Mouse (Mus musculus) heart, adult 2 months (tissue): ENCODE data around the gene Zdhhc13.

Experiments used
- CTCF ChIP-seq: fragments of 200-600 bp; IDR thresholded peaks from 2 replicates; pipeline ENCODE4 v1.8.1; 2022; ENCODE audit warnings: antibody characterized with exemption, mild to moderate bottlenecking, moderate library complexity
- POLR2A ChIP-seq: fragments of 200-500 bp; IDR thresholded peaks from 2 replicates; pipeline ENCODE4 v1.6.1; 2011; ENCODE audit warnings: mild to moderate bottlenecking, low read depth, low read length, control low read depth; ENCODE audit not compliant: insufficient read depth

DNA sequence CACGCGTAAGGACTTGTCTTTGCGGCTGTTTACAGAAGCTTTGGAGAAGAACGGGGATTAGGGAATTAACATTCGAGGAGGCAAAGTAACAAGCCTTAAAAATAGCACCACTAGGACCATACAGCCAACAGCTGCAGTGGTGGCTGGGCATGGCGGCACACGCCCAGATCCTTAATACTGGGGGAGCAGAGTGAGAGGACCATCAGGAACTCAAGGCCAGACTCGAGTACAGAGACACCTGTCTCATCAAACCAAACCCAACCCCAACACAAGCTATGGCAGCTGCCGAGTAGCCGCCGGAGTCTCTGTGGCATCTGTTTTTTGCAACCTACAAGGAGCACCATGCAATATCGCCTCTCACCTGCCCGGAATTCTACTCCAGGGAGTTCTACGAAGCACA, 86.3 kb downstream of the Zdhhc13 start:
- no peak for TF ChIP-seq POLR2A
- no peak for TF ChIP-seq CTCF
